Mouse (Mus musculus): ENCODE measurements around the gene Pdzd8. TPM values are rescaled to one million over a fixed set of nuclear protein-coding genes. Genes with fewer than 3 reads are reported as not detected.

Gene Pdzd8
- polyA plus RNA-seq, 2 experiments from 2014 or later, result 8.7 to 9.4 TPM

DNA sequence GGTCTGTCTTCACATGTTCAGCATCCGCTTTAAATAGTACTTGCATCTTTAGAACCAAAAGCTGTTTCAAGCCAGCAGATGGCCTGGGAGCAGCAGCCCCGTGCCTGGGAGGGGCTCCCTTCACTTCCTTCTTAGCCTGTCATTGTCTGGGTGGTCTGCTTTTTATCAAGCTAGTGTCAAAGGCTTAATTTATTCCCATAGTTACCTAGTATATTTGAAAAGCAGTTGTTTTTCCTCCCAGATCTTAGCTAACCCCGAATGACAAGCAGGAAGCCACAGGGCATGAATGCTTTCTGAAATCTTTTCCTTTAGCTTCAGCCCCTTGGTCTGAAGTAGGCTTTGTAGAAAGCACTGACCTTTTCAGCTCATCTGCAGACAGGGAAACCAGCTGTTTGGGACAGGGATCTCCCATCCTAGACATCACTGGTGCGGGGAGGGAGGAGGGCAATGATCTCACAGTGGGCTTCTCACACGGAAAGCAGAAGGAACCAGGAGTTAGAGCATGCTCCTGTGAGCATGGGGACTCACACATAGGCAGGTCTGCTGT is 78.1 kb downstream of the Pdzd8 start:
- no peak for ATAC-seq

DNA sequence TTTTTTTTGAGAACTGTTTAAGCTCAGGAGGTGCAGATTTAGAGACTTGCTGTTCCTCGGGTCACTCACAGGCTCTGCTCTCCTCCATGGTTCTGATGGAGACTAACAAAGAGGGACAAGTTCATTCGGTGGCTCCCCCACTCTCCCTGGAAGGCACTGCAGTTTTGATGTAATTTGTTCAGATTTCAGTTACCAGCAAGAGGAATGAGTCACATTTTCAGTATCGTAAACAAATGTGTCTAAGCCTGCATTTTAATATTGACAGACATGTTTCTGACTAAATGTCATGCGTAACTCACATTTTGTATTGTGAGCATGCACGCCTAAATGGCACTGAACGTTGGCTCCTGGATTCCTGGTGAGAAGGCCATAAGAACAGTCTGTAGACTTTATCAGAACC is 79.7 kb downstream of the Pdzd8 start:
- no peak for ATAC-seq

- no peak for ATAC-seq
These were observed 80.6 kb downstream of the Pdzd8 start for GRCm38 (mm10) chr19:59264838-59265532.

DNA sequence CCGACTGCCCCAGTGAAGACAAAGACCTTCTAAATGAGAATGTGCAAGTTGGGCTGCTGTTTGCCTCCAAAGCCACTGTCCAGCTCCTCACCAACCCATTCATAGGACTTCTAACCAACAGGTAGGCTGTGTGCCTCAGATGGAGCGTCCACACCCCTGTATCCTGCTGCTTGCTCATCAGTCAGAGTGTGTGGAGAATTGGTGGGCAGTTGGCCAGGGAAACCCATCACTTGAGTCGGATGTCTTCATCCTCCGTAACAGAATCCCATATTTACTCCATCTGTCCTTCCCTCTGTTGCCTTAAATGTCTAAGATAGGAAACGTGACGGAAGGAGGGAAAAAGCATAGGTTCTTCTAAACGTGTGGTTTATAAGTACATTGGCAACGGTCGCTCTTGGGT is 82.4 kb downstream of the Pdzd8 start:
- no peak for ATAC-seq

DNA sequence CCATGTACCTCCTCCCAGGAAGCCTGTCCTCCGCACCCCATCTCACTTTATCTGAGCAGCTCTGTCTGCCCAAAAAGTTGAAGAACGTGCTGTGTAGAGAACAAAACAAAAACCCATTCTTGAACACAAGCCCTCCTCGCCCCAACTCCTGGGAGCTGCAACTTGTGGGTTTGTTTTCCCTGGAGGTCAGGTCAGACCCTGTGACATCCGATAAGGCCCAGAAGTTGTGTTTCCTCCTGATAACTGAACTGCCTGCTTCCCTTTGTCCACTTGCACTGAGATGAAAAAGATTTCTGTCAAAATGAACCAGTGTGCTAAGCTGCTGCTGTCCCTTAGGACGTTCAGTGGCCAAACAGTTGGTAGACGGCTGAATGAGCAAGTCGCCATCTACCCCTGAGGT is 84.0 kb downstream of the Pdzd8 start:
- no peak for ATAC-seq

DNA sequence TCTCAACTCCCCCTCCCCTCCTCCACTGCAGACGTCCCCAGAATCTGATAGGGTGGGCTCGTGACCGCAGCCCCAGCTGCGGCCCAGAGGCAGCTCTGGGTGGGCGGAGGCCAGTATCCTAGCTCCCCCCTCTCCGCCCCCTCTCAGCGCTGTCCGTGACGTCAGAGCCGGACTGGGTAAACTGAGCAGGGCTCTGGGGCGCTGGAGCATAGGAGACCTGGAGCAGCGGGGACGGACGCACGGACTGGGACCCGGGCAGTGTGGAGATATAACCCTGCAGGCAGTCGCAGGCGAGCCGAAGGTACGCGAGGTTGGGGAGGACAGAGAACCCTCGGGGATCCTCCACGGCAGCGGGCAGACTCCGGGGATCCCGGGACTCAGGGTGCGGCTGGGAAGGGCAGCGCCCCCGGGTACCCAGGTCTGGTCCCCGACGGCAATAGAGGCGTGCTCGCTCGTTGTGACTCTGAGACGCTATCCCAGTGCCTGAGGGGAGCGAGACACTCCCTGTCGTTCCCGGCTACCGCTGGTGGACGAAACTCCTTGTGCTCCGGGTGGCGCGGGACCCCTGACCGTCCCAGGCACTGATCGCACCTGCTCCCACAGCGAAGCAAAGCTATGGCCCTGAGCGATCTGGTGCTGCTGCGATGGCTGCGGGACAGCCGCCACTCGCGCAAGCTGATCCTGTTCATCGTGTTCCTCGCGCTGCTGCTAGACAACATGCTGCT is 84.7 kb downstream of the Pdzd8 start, which contains the start of gene Slc18a2:
TSS of gene Slc18a2 (plus strand) at position 179 of the 725 bp plus-strand sequence.
- no peak for ATAC-seq

- no peak for ATAC-seq
These were observed 85.9 kb downstream of the Pdzd8 start for GRCm38 (mm10) chr19:59259633-59260032.

DNA sequence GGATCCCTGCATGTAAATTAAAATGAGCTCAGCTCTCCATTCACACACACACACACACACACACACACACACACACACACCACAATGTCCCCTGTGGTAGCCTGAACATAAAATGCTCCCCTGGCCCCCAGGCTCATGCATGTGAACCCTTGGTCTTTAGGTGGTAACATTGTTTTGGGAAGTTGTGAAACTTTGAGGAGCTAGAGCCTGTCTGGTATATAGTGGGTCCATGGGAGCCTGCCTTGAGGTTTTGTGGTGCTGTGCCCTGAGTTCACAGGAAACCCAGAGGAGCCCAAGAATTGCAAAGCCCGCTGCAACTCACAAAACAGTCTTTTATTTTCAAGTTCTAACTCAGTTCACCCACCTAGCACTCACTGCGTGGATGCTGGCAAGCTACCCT is 92.9 kb downstream of the Pdzd8 start:
- ATAC-seq, result no peak

DNA sequence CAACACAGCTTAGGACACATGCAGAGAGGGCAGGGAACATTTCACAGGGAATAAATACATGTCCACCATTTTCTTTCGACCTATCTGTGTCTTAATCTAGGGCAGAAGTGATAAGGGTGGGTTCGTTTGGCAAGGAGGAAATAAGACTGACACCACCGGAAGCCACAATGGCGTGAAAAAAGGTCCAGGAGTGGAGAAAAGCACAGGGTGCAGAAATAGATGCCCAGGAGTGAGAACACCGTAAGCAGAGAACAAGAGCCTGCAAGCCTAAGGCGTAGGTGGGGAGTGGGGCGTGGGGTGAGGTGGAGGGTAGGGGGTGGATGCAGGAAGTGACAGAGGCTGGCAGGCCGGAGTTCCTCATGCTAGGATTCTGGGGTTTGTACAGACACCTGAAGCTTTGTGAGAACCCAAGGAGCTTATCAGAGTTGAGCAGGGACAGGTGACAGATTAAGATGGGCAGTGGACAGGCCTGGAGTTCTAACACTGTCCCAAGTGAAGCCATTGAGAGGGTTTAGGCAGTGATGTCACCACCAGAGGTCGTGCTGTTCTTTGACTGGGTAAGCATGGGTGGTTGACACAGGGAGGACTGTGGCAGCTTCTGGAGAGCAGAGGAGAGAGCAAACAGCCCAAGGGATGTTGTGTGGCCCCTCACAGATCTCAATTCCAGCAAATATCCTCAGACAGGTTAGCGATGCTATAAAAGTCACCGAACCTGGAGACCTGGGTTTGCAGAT is 96.9 kb downstream of the Pdzd8 start:
- ATAC-seq, result peak; percentile 69

DNA sequence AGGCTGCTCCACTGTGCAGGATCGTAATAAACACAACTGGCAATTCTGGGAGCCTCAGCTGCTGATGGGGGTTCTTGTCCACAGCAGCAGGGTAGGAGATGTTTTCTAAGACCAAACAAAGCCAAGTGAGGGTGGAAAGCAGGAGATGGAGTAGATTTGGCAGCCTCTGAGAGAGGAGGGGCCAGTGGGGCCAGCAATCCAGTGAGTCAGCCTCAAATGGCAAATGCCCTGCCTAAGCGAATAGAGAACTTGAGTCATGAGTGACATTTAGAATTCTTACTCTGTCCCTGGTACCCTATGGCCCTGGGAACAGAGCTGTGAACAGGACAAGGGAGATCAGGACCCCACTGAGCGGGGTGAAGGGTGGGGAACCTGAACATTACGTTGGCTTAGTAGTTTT is 97.4 kb downstream of the Pdzd8 start:
- ATAC-seq, result no peak

Other genes starting within 250 kb of the Pdzd8 start
- not detected for gene Vax1, start 175.7 kb downstream of the Pdzd8 start, polyA plus RNA-seq (2017; shearing (Covaris generic))
- not detected for gene Kcnk18, start 126.6 kb downstream of the Pdzd8 start, polyA plus RNA-seq (2017; shearing (Covaris generic))
- gene Slc18a2, start 84.9 kb downstream of the Pdzd8 start, polyA plus RNA-seq (2017; shearing (Covaris generic)), result 10 to 100 TPM; 12.6 to 19.8 TPM
- gene Rps12-ps3, start 23.5 kb downstream of the Pdzd8 start, polyA plus RNA-seq (2017; shearing (Covaris generic)), result 100 to 1,000 TPM; 303 to 848 TPM
- not detected for gene Emx2, start 112.6 kb upstream of the Pdzd8 start, polyA plus RNA-seq (2017; shearing (Covaris generic))

Data from activated CD4-positive, CD25-positive, alpha-beta regulatory T cell, adult 4 months (primary cell).